21 mouse cellular contexts compared by ENCODE assay signal in genomic region chr15:96622376-96622775, GRCm38 (mm10). TPM values are rescaled to one million over a fixed set of nuclear protein-coding genes. Genes with fewer than 3 reads are reported as not detected.
DNase-seq lines count a peak whose midpoint lies in the region; ATAC-seq and TF ChIP-seq lines count a peak whose summit lies in the region.
"Had no signal": no experiment of that assay in that cellular context is flagged by ENCODE, and none has a peak within 500 bp of the region (broad histone marks: within the 10 kb centered on the region; RNA-seq: fewer than 3 reads in every experiment).

No protein-coding gene starts in this region.

- ATAC-seq in midbrain, postnatal 0 days (ENCODE audit: low FRiP score), result no peak
- ATAC-seq in midbrain, embryonic 16.5 days, result no peak
- ATAC-seq: forebrain, embryonic 14.5 days had no signal

- H3K4me2 ChIP-seq in midbrain, postnatal 0 days (ENCODE audit: low read depth, low read length, poor library complexity, severe bottlenecking), result no peak overlapping the region
- no peak overlapping the region for H3K4me2 ChIP-seq in midbrain, embryonic 16.5 days (ENCODE audit: low read length)
- H3K4me2 ChIP-seq: embryonic facial prominence, embryonic 13.5 days; heart, embryonic 11.5 days; hindbrain, embryonic 15.5 days; liver, embryonic 15.5 days; midbrain, embryonic 12.5 days had no signal

- no peak overlapping the region for H3K9ac ChIP-seq in midbrain, postnatal 0 days (replicated peaks; ENCODE audit: low read length, poor library complexity, severe bottlenecking)
- H3K9ac ChIP-seq in midbrain, embryonic 16.5 days (ENCODE audit: low read depth, low read length), result no peak overlapping the region
- H3K9ac ChIP-seq: embryonic facial prominence, embryonic 13.5 days; hindbrain, embryonic 15.5 days; liver, embryonic 15.5 days; midbrain, embryonic 12.5 days had no signal

- intact Hi-C loops in left cerebral cortex, adult 2 months (cut with DNase I), result no loop called here

- H3K4me1 ChIP-seq in midbrain, postnatal 0 days (ENCODE audit: insufficient read depth, low read length), result no peaks in the 10 kb centered on the region
- peaks cover 10% of the 10 kb centered on the region; the same call in 1 of the 2 replicates for H3K4me1 ChIP-seq in midbrain, embryonic 16.5 days (ENCODE audit: control insufficient read depth, insufficient read depth, low read length)
- H3K4me1 ChIP-seq: embryonic facial prominence, embryonic 13.5 days; liver, embryonic 15.5 days had no signal

- no peak overlapping the region for H3K27ac ChIP-seq in left cerebral cortex, adult 2 months
- no peak overlapping the region for H3K27ac ChIP-seq in midbrain, postnatal 0 days (ENCODE audit: low read depth, low read length)
- no peak overlapping the region for H3K27ac ChIP-seq in midbrain, embryonic 16.5 days (ENCODE audit: low read length)
- H3K27ac ChIP-seq: embryonic facial prominence, embryonic 13.5 days; hindbrain, embryonic 15.5 days; liver, embryonic 15.5 days; midbrain, embryonic 12.5 days had no signal

- H3K27me3 ChIP-seq in midbrain, postnatal 0 days (ENCODE audit: insufficient read depth, low read length), result no peaks in the 10 kb centered on the region
- no peaks in the 10 kb centered on the region for H3K27me3 ChIP-seq in midbrain, embryonic 16.5 days (ENCODE audit: control insufficient read depth, insufficient read depth, low read depth, low read length)
- H3K27me3 ChIP-seq: embryonic facial prominence, embryonic 13.5 days; hindbrain, embryonic 15.5 days; liver, embryonic 15.5 days; midbrain, embryonic 12.5 days had no signal

- 99% methylated on average over 7 of the region's 7 CpGs for WGBS in midbrain, postnatal 0 days
- WGBS in midbrain, embryonic 16.5 days, result 99% methylated on average over 7 of the region's 7 CpGs

- no peaks in the 10 kb centered on the region for H3K9me3 ChIP-seq in midbrain, postnatal 0 days (ENCODE audit: low read length)
- no peaks in the 10 kb centered on the region for H3K9me3 ChIP-seq in midbrain, embryonic 16.5 days (replicated peaks; ENCODE audit: control insufficient read depth, low read length, poor library complexity, severe bottlenecking)
- H3K9me3 ChIP-seq: embryonic facial prominence, embryonic 13.5 days; hindbrain, embryonic 15.5 days; liver, embryonic 15.5 days had no signal

- H3K36me3 ChIP-seq in midbrain, postnatal 0 days (ENCODE audit: insufficient read depth, low read length), result peaks cover 23% of the 10 kb centered on the region
- H3K36me3 ChIP-seq in midbrain, embryonic 16.5 days (ENCODE audit: control insufficient read depth, insufficient read depth, low read length), result peaks cover 24% of the 10 kb centered on the region

- H3K4me3 ChIP-seq in left cerebral cortex, adult 2 months, result no peak overlapping the region
- no peak overlapping the region for H3K4me3 ChIP-seq in midbrain, postnatal 0 days (ENCODE audit: low read depth, low read length)
- no peak overlapping the region for H3K4me3 ChIP-seq in midbrain, embryonic 16.5 days (ENCODE audit: low read depth, low read length)
- H3K4me3 ChIP-seq: embryonic facial prominence, embryonic 13.5 days; hindbrain, embryonic 15.5 days; liver, embryonic 15.5 days; midbrain, embryonic 12.5 days had no signal

- peak; percentile 8 for TF ChIP-seq CTCF in left cerebral cortex, adult 2 months (IDR thresholded peaks at IDR 0.05)
- TF ChIP-seq CTCF in midbrain, postnatal 0 days (IDR thresholded peaks at IDR 0.05), result peak; percentile 23; the same call in 1 of the 2 replicates

- DNase-seq in left cerebral cortex, adult 2 months (ENCODE audit: extremely low spot score in 1 of 2, low spot score in 2 of 2), result no peak
- DNase-seq in left cerebral cortex, adult 11 months (ENCODE audit: low spot score), result no peak
- no peak for DNase-seq in midbrain, postnatal 0 days (ENCODE audit: low spot score)
- peak; percentile 68 for DNase-seq in R1 (ENCODE audit: low read depth, low spot score)
- no peak for DNase-seq in yolk sac, embryonic 10.5 days (ENCODE audit: low spot score)
- no peak for DNase-seq in T-cell, adult 2 months (ENCODE audit: low spot score)
- DNase-seq: cerebellum, adult 8-10 months; cerebellum, postnatal 36 days; embryo, embryonic 11 days; kidney, adult 9 months; kidney, postnatal 25 days; lung, postnatal 14 days; thymus, adult 2 months; thymus, postnatal 4 days had no signal

RNA-seq across cellular contexts. Expression of gene Slc38a1, which starts 20.3 kb away (rescaled TPM):
- 100 to 1,000 TPM; 111 to 116 TPM for total RNA-seq in left cerebral cortex, adult 2 months (2021)
- total RNA-seq in midbrain, postnatal 0 days (2014; rRNA removed), result 75.2 and 90.4 TPM in 2 replicates
- polyA plus RNA-seq in midbrain, postnatal 0 days (2015; fragmentation: Nextera tagmentation; extraction: Ambion mirVana), result 76.1 and 91.2 TPM in 2 replicates
- 120 and 142 TPM in 2 replicates for polyA plus RNA-seq in midbrain, embryonic 16.5 days (2015; fragmentation: Nextera tagmentation; extraction: Ambion mirVana)
